Mouse (Mus musculus) MEL (cell line): ENCODE data around the gene Rnf6. TPM values are rescaled to one million over a fixed set of nuclear protein-coding genes. Genes with fewer than 3 reads are reported as not detected.
A peak's percentile ranks its signal among the peaks of the same experiment; 100 is the strongest.

ENCODE experiments used
- DNase-seq: peaks from one replicate; pipeline ENCODE4 v3.0.0; 2011; ENCODE audit warnings: low read depth, low spot score
- H3K27ac ChIP-seq: 2 replicates; pipeline ENCODE4 v1.5.1; 2012; ENCODE audit warnings: low read depth, mild to moderate bottlenecking, control low read depth, low read length, moderate library complexity; ENCODE audit not compliant: control insufficient read depth
- H3K27me3 ChIP-seq, 2 experiments: fragments of 150-350 bp in 1 of 2; sonication (generic) in 1 of 2; 2 replicates each; pipeline ENCODE4 v1.6.1; 2012; ENCODE audit warnings: low read length in 2 of 2, mild to moderate bottlenecking in 2 of 2, improper control_type of control experiment in 1 of 2, moderate library complexity in 1 of 2; ENCODE audit not compliant: insufficient read depth in 2 of 2, control insufficient read depth in 1 of 2
- H3K36me3 ChIP-seq, 2 experiments: 2 replicates each; pipeline ENCODE4 v1.6.1; 2012 to 2014; ENCODE audit warnings: low read length in 2 of 2, improper control_type of control experiment in 1 of 2, inconsistent platforms in 1 of 2, mild to moderate bottlenecking in 1 of 2; ENCODE audit not compliant: insufficient read depth in 2 of 2, control insufficient read depth in 1 of 2
- H3K4me1 ChIP-seq, 2 experiments: fragments of 150-350 bp in 1 of 2; sonication (generic) in 1 of 2; 2 replicates each; pipeline ENCODE4 v1.6.1; 2012; ENCODE audit warnings: low read length in 2 of 2, improper control_type of control experiment in 1 of 2, mild to moderate bottlenecking in 1 of 2; ENCODE audit not compliant: insufficient read depth in 2 of 2, control insufficient read depth in 1 of 2
- H3K4me3 ChIP-seq, 2 experiments: fragments of 150-350 bp in 1 of 2; sonication (generic) in 1 of 2; 2 replicates each; pipeline ENCODE4 v1.5.1; 2012; ENCODE audit warnings: low read depth in 2 of 2, low read length in 2 of 2, mild to moderate bottlenecking in 2 of 2, moderate library complexity in 2 of 2, control low read depth in 1 of 2, improper control_type of control experiment in 1 of 2; ENCODE audit not compliant: control insufficient read depth in 1 of 2, insufficient read depth in 1 of 2
- H3K79me2 ChIP-seq: 2 replicates; pipeline ENCODE4 v1.6.1; 2012; ENCODE audit warnings: mild to moderate bottlenecking, low read length, moderate library complexity; ENCODE audit not compliant: control insufficient read depth, poor library complexity, insufficient read depth
- H3K9ac ChIP-seq: 2 replicates; pipeline ENCODE4 v1.6.1; 2012; ENCODE audit warnings: low read depth, mild to moderate bottlenecking, control low read depth, low read length, moderate library complexity; ENCODE audit not compliant: control insufficient read depth, poor library complexity, severe bottlenecking
- H3K9me3 ChIP-seq: fragments of 150-350 bp; sonication (generic); replicated peaks from 2 replicates; pipeline ENCODE4 v1.6.1; 2012; ENCODE audit warnings: mild to moderate bottlenecking, low read length, improper control_type of control experiment, moderate library complexity; ENCODE audit not compliant: insufficient read depth
- CHD1 ChIP-seq: IDR thresholded peaks from 2 replicates; pipeline ENCODE4 v1.6.1; 2012; ENCODE audit warnings: low read depth, mild to moderate bottlenecking, inconsistent platforms, low read length, improper control_type of control experiment
- CHD2 ChIP-seq: IDR thresholded peaks from 2 replicates; pipeline ENCODE4 v1.6.1; 2011; ENCODE audit warnings: low read length, improper control_type of control experiment
- E2F4 ChIP-seq: IDR thresholded peaks from 2 replicates; pipeline ENCODE4 v1.6.1; 2011; ENCODE audit warnings: low read depth, low read length, improper control_type of control experiment, borderline replicate concordance
- ELF1 ChIP-seq: IDR thresholded peaks from 2 replicates; pipeline ENCODE4 v1.6.1; 2014; ENCODE audit warnings: low read depth, mild to moderate bottlenecking, inconsistent platforms, low read length, improper control_type of control experiment, moderate library complexity
- EP300 ChIP-seq, 2 experiments: IDR thresholded peaks; 2 replicates each; pipeline ENCODE4 v1.6.1; 2011; ENCODE audit warnings: improper control_type of control experiment in 2 of 2, low read length in 2 of 2, low read depth in 1 of 2, mild to moderate bottlenecking in 1 of 2
- ETS1 ChIP-seq: IDR thresholded peaks from 2 replicates; pipeline ENCODE4 v1.6.1; 2012; ENCODE audit warnings: low read depth, mild to moderate bottlenecking, inconsistent platforms, low read length, improper control_type of control experiment, moderate library complexity
- GATA1 ChIP-seq: IDR thresholded peaks from 2 replicates; pipeline ENCODE4 v1.6.1; 2011; ENCODE audit warnings: low read depth, low read length, improper control_type of control experiment
- HCFC1 ChIP-seq: IDR thresholded peaks from 2 replicates; pipeline ENCODE4 v1.6.1; 2012; ENCODE audit warnings: low read depth, mild to moderate bottlenecking, inconsistent platforms, low read length, improper control_type of control experiment, moderate library complexity
- KAT2A ChIP-seq: conservative IDR thresholded peaks from 2 replicates; pipeline ENCODE4 v1.6.1; 2012; ENCODE audit warnings: low read depth, low read length, improper control_type of control experiment, inconsistent platforms
- MAFK ChIP-seq: IDR thresholded peaks from 2 replicates; pipeline ENCODE4 v1.6.1; 2011; ENCODE audit warnings: low read depth, mild to moderate bottlenecking, low read length, improper control_type of control experiment, borderline replicate concordance
- MAX ChIP-seq: IDR thresholded peaks from 2 replicates; pipeline ENCODE4 v1.6.1; 2011; ENCODE audit warnings: low read length, improper control_type of control experiment
- MEF2A ChIP-seq: IDR thresholded peaks from 2 replicates; pipeline ENCODE4 v1.6.1; 2014; ENCODE audit warnings: low read depth, mild to moderate bottlenecking, inconsistent platforms, low read length, improper control_type of control experiment; ENCODE audit not compliant: poor library complexity, insufficient replicate concordance, severe bottlenecking; ENCODE audit errors: extremely low read depth
- MXI1 ChIP-seq: IDR thresholded peaks from 2 replicates; pipeline ENCODE4 v1.6.1; 2011; ENCODE audit warnings: mild to moderate bottlenecking, low read depth, low read length, improper control_type of control experiment
- MYB ChIP-seq: IDR thresholded peaks from 2 replicates; pipeline ENCODE4 v1.6.1; 2011; ENCODE audit warnings: mild to moderate bottlenecking, low read depth, low read length, improper control_type of control experiment
- NELFE ChIP-seq: IDR thresholded peaks from 2 replicates; pipeline ENCODE4 v1.6.1; 2011; ENCODE audit warnings: low read depth, low read length, improper control_type of control experiment
- NRF1 ChIP-seq: IDR thresholded peaks from 2 replicates; pipeline ENCODE4 v1.6.1; 2014; ENCODE audit warnings: low read depth, mild to moderate bottlenecking, inconsistent platforms, low read length, improper control_type of control experiment, moderate library complexity; ENCODE audit not compliant: poor library complexity, insufficient read depth, severe bottlenecking
- POLR2A ChIP-seq, 2 experiments: IDR thresholded peaks; 2 replicates each; pipeline ENCODE4 v1.6.1; 2011 to 2012; ENCODE audit warnings: low read length in 2 of 2, mild to moderate bottlenecking in 2 of 2, control low read depth in 1 of 2, improper control_type of control experiment in 1 of 2, low read depth in 1 of 2, moderate library complexity in 1 of 2; ENCODE audit not compliant: control insufficient read depth in 1 of 2, insufficient read depth in 1 of 2, poor library complexity in 1 of 2
- POLR2AphosphoS2 ChIP-seq: IDR thresholded peaks from 2 replicates; pipeline ENCODE4 v1.6.1; 2011; ENCODE audit warnings: low read length, improper control_type of control experiment
- POLR2AphosphoS5 ChIP-seq: IDR thresholded peaks from 2 replicates; pipeline ENCODE4 v1.6.1; 2012; ENCODE audit warnings: low read depth, borderline replicate concordance, mild to moderate bottlenecking, inconsistent platforms, low read length, moderate library complexity, mixed read lengths
- RAD21 ChIP-seq: IDR thresholded peaks from 2 replicates; pipeline ENCODE4 v1.6.1; 2011; ENCODE audit warnings: mild to moderate bottlenecking, low read depth, low read length, improper control_type of control experiment
- RCOR1 ChIP-seq: IDR thresholded peaks from 2 replicates; pipeline ENCODE4 v1.6.1; 2012; ENCODE audit warnings: low read depth, mild to moderate bottlenecking, inconsistent platforms, low read length, improper control_type of control experiment
- SIN3A ChIP-seq: IDR thresholded peaks from 2 replicates; pipeline ENCODE4 v1.6.1; 2012; ENCODE audit warnings: low read length, improper control_type of control experiment, inconsistent platforms
- SMC3 ChIP-seq: IDR thresholded peaks from 2 replicates; pipeline ENCODE4 v1.6.1; 2011; ENCODE audit warnings: low read depth, low read length, improper control_type of control experiment
- TAL1 ChIP-seq: IDR thresholded peaks from 2 replicates; pipeline ENCODE4 v1.6.1; 2012; ENCODE audit warnings: mild to moderate bottlenecking, inconsistent platforms, low read length, moderate library complexity, mixed read lengths
- TBP ChIP-seq: IDR thresholded peaks from 2 replicates; pipeline ENCODE4 v1.8.0; 2011; ENCODE audit warnings: low read depth, low read length, improper control_type of control experiment
- TCF12 ChIP-seq: IDR thresholded peaks from 2 replicates; pipeline ENCODE4 v1.6.1; 2014; ENCODE audit warnings: low read depth, mild to moderate bottlenecking, inconsistent platforms, low read length, improper control_type of control experiment, moderate library complexity
- UBTF ChIP-seq: IDR thresholded peaks from 2 replicates; pipeline ENCODE4 v1.6.1; 2012; ENCODE audit warnings: low read depth, mild to moderate bottlenecking, inconsistent platforms, low read length, improper control_type of control experiment, moderate library complexity, borderline replicate concordance; ENCODE audit not compliant: insufficient read depth
- ZC3H11A ChIP-seq: IDR thresholded peaks from 2 replicates; pipeline ENCODE4 v1.6.1; 2012; ENCODE audit warnings: low read depth, mild to moderate bottlenecking, inconsistent platforms, low read length, improper control_type of control experiment
- ZKSCAN1 ChIP-seq: IDR thresholded peaks from 2 replicates; pipeline ENCODE4 v1.6.1; 2012; ENCODE audit warnings: low read depth, mild to moderate bottlenecking, inconsistent platforms, low read length, improper control_type of control experiment, moderate library complexity
- ZMIZ1 ChIP-seq: IDR thresholded peaks from 2 replicates; pipeline ENCODE4 v1.6.1; 2012; ENCODE audit warnings: low read depth, mild to moderate bottlenecking, inconsistent platforms, low read length, improper control_type of control experiment, moderate library complexity
- ZNF384 ChIP-seq: IDR thresholded peaks from 2 replicates; pipeline ENCODE4 v1.6.1; 2012; ENCODE audit warnings: low read depth, mild to moderate bottlenecking, inconsistent platforms, low read length, improper control_type of control experiment
- polyA plus RNA-seq, 2 experiments: library from polyadenylated mRNA; stranded (reverse) in 1 of 2; unstranded in 1 of 2; fragments of >175 nt in 1 of 2; fragments of >200 nt in 1 of 2; gene quantifications; 2 replicates each; pipeline versions ENCODE4 v1.2.1 to v1.2.4; 2012; ENCODE audit warnings: low replicate concordance in 2 of 2, low read depth in 1 of 2; ENCODE audit not compliant: insufficient read length in 2 of 2, insufficient read depth in 1 of 2, missing spikeins in 1 of 2
- total RNA-seq: library from RNA; depleted of rRNA; stranded (reverse); fragments of 300-350 nt; gene quantifications from 2 replicates; pipeline ENCODE4 v1.2.3, GENCODE M21; 2012

The Rnf6 gene
- total and polyA plus RNA-seq, 3 experiments = 44.9 to 70.1 (median 57.3) TPM

DNA sequence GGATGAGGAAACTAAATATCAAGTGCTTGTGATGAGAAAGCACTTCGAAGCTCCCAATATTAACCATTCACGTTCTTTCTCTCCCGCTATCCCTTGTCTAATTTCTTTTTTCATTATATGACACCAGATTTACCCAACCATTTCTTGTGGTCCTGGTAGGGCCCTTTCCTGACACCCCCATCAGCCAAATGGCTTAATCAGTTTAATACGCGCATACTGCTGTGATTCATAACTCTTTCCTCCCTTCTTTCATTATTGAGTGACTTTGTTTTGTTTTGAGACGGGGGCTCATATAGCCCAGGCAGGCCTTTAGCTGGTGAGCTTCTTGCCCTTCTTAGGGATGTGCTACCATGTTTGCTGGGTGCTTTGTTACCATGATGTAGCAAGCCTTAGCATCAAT is 367 bp upstream of the Rnf6 start:
- H3K4me1 ChIP-seq = peaks cover 3 to 7% of the 10 kb centered on the region in 2 experiments; a peak in 3 of 4 replicates
- H3K27me3 ChIP-seq = no peaks in the 10 kb centered on the region
- peaks cover 12% of the 10 kb centered on the region for H3K79me2 ChIP-seq
- H3K27ac ChIP-seq = peak overlapping the region; percentile 99
- H3K36me3 ChIP-seq = peaks cover 22 to 29% of the 10 kb centered on the region in 2 experiments
- H3K9me3 ChIP-seq = no peaks in the 10 kb centered on the region
- peak overlapping the region; percentile 96 for H3K9ac ChIP-seq
- H3K4me3 ChIP-seq = peak overlapping the region; percentile 86 to 93
- no peak for DNase-seq
- TF ChIP-seq POLR2AphosphoS2 = no peak
- no peak for TF ChIP-seq CHD2
- no peak; the same call in 1 of the 2 replicates for TF ChIP-seq MAX
- no peak for TF ChIP-seq E2F4

DNA sequence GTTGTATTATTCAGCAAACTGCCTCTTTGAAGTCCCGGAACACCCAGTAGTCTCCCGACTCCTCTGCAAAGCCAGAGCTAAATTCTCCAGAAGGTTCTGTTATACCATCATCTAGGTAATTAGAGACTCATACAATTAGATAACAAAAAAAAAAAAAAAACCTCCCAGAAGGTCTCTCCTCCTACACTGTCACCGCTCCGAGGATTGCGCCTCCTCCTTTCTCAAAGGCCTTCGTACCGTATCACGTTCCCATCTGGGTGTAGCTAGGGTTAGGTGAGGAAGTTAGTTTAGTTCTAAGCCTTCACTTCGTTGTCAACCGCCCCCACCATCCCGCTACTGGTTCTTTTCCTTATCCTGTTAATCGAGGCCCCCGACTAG is 865 bp downstream of the Rnf6 start:
- peak overlapping the region; percentile 97 for H3K27ac ChIP-seq
- no peaks in the 10 kb centered on the region for H3K9me3 ChIP-seq
- peak overlapping the region; percentile 58 to 68 for H3K4me3 ChIP-seq
- peak; percentile 82 for TF ChIP-seq MXI1
- TF ChIP-seq RAD21 = no peak
- TF ChIP-seq GATA1 = peak; percentile 70
- peak; percentile 41 for TF ChIP-seq TCF12
- TF ChIP-seq UBTF = no peak
- TF ChIP-seq ZC3H11A = no peak
- no peak for TF ChIP-seq MEF2A
- peak; percentile 98 for TF ChIP-seq ZNF384
- TF ChIP-seq TBP = peak; percentile 74
- peak; percentile 50; the same call in 1 of the 2 replicates for TF ChIP-seq ETS1
- peak; percentile 31; the same call in 1 of the 2 replicates for TF ChIP-seq RCOR1
- TF ChIP-seq SMC3 = no peak
- TF ChIP-seq SIN3A = peak; percentile 79; the same call in 1 of the 2 replicates
- TF ChIP-seq HCFC1 = no peak
- TF ChIP-seq CHD1 = no peak; the same call in 1 of the 2 replicates
- TF ChIP-seq POLR2AphosphoS2 = no peak
- peak; percentile 56 to 59 for TF ChIP-seq EP300 (IDR thresholded peaks at IDR 0.05; ENCODE audit: low read depth in 1 of 2, low read length in 2 of 2)
- TF ChIP-seq E2F4 = no peak; the same call in none of the 2 replicates
- no peak for TF ChIP-seq POLR2AphosphoS5
- no peak for TF ChIP-seq NRF1
- 0 out of 2 replicates have a peak, but pooled peaks have one; percentile 46 for TF ChIP-seq MAFK
- no peak; a peak in 1 of 4 replicates for TF ChIP-seq POLR2A (IDR thresholded peaks at IDR 0.05; ENCODE audit: control insufficient read depth in 1 of 2, insufficient read depth in 1 of 2, low read depth in 1 of 2, low read length in 2 of 2, poor library complexity in 1 of 2)
- peak; percentile 59; the same call in 1 of the 2 replicates for TF ChIP-seq ZKSCAN1
- TF ChIP-seq TAL1 = no peak
- peak; percentile 57 for TF ChIP-seq MYB
- peak; percentile 31 for TF ChIP-seq NELFE
- TF ChIP-seq ZMIZ1 = 0 out of 2 replicates have a peak, but pooled peaks have one; percentile 62
- no peak for TF ChIP-seq ELF1
- no peak for TF ChIP-seq KAT2A

More for the DNA sequence above, 865 bp downstream of the Rnf6 start:
- Histone ChIP-seq H3K4me1 (peaks cover 3 to 7% of the 10 kb centered on the region in 2 experiments; a peak in 3 of 4 replicates), H3K79me2 (peaks cover 17% of the 10 kb centered on the region), H3K9ac (peak overlapping the region; percentile 65), H3K27me3 (no peaks in the 10 kb centered on the region), H3K36me3 (peaks cover 29 to 31% of the 10 kb centered on the region in 2 experiments)
- DNase-seq = no peak
